20 mouse cellular contexts compared by ENCODE assay signal in genomic region chr11:86934895-86935294, GRCm38 (mm10). TPM values are rescaled to one million over a fixed set of nuclear protein-coding genes. Genes with fewer than 3 reads are reported as not detected.
A peak's percentile ranks its signal among the peaks of the same experiment; 100 is the strongest.
DNase-seq lines count a peak whose midpoint lies in the region; ATAC-seq and TF ChIP-seq lines count a peak whose summit lies in the region.
"Had no signal": no experiment of that assay in that cellular context is flagged by ENCODE, and none has a peak within 500 bp of the region (broad histone marks: within the 10 kb centered on the region; RNA-seq: fewer than 3 reads in every experiment).

No protein-coding gene starts in this region.

- H3K9ac ChIP-seq in heart, embryonic 12.5 days = no peak overlapping the region
- no peak overlapping the region for H3K9ac ChIP-seq in heart, adult 2 months (ENCODE audit: low read depth, low read length)
- no peak overlapping the region for H3K9ac ChIP-seq in liver, adult 2 months (ENCODE audit: low read depth, low read length)
- H3K9ac ChIP-seq: embryonic facial prominence, embryonic 12.5 days; forebrain, embryonic 12.5 days; limb, embryonic 15.5 days; stomach, embryonic 15.5 days had no signal

- ATAC-seq in heart, embryonic 12.5 days (ENCODE audit: insufficient number of reproducible peaks, low FRiP score) = no peak
- ATAC-seq in common myeloid progenitor, adult 5-6 weeks (replicated peaks; ENCODE audit: low read depth, poor library complexity, severe bottlenecking) = 0 out of 2 replicates have a peak, but pooled peaks have one; percentile 8

- H3K4me1 ChIP-seq in heart, embryonic 12.5 days (replicated peaks) = peaks cover 30% of the 10 kb centered on the region
- peaks cover 2% of the 10 kb centered on the region for H3K4me1 ChIP-seq in heart, adult 2 months (ENCODE audit: control insufficient read depth, insufficient read depth, low read length)
- H3K4me1 ChIP-seq in liver, adult 2 months (ENCODE audit: control insufficient read depth, insufficient read depth, low read length) = peaks cover 17% of the 10 kb centered on the region
- H3K4me1 ChIP-seq: embryonic facial prominence, embryonic 12.5 days; limb, embryonic 15.5 days; stomach, embryonic 15.5 days had no signal

- H3K4me2 ChIP-seq in heart, embryonic 12.5 days = no peak overlapping the region
- H3K4me2 ChIP-seq: embryonic facial prominence, embryonic 12.5 days; forebrain, embryonic 12.5 days; limb, embryonic 15.5 days; midbrain, embryonic 11.5 days; stomach, embryonic 15.5 days had no signal

- no peak for TF ChIP-seq EP300 in heart, adult 2 months (IDR thresholded peaks at IDR 0.05; ENCODE audit: insufficient read depth, low read depth, low read length)

- H3K36me3 ChIP-seq in heart, embryonic 12.5 days = peaks cover 6% of the 10 kb centered on the region
- peaks cover 4% of the 10 kb centered on the region for H3K36me3 ChIP-seq in heart, adult 2 months (ENCODE audit: control insufficient read depth, insufficient read depth, low read length)
- H3K36me3 ChIP-seq in liver, adult 2 months (ENCODE audit: control insufficient read depth, insufficient read depth, low read length) = peaks cover 3% of the 10 kb centered on the region; the same call in 1 of the 2 replicates
- H3K36me3 ChIP-seq: embryonic facial prominence, embryonic 12.5 days; forebrain, embryonic 12.5 days; stomach, embryonic 15.5 days had no signal

- H3K4me3 ChIP-seq in heart, embryonic 12.5 days = no peak overlapping the region
- H3K4me3 ChIP-seq in heart, adult 2 months = no peak overlapping the region
- no peak overlapping the region for H3K4me3 ChIP-seq in liver, adult 2 months (ENCODE audit: insufficient read depth, low read depth, low read length)
- H3K4me3 ChIP-seq: embryonic facial prominence, embryonic 12.5 days; forebrain, embryonic 12.5 days; limb, embryonic 15.5 days; stomach, embryonic 15.5 days had no signal

- no peaks in the 10 kb centered on the region for H3K9me3 ChIP-seq in heart, embryonic 12.5 days (replicated peaks)
- H3K9me3 ChIP-seq: embryonic facial prominence, embryonic 12.5 days; forebrain, embryonic 12.5 days; limb, embryonic 15.5 days; stomach, embryonic 15.5 days had no signal

- no peak for TF ChIP-seq CTCF in heart, adult 2 months (IDR thresholded peaks at IDR 0.05)
- no peak for TF ChIP-seq CTCF in liver, adult 2 months (IDR thresholded peaks at IDR 0.05; ENCODE audit: low read depth, low read length)

- WGBS in heart, embryonic 12.5 days = 54% methylated on average over 2 of the region's 2 CpGs
- 82% methylated on average over 2 of the region's 2 CpGs for WGBS in heart, adult 2 months
- 25% methylated on average over 2 of the region's 2 CpGs for WGBS in liver, adult 2 months
- WGBS in large intestine, adult 2 months = 25% methylated on average over 2 of the region's 2 CpGs

- no peak for DNase-seq in heart, adult 2 months
- DNase-seq in liver, adult 2 months (ENCODE audit: extremely low read depth, low read depth, low spot score) = peak; percentile 56
- DNase-seq in liver = no peak
- peak; percentile 52 for DNase-seq in large intestine, adult 2 months (ENCODE audit: low read depth, low spot score)
- DNase-seq in B cell, adult 2 months = no peak
- DNase-seq: cerebellum, adult 11 months; cerebellum, postnatal 14 days; gastrocnemius, postnatal 36 days; kidney, postnatal 36 days; left cerebral cortex, postnatal 4 days; lung, adult 18-20 months; lung, postnatal 10 days; thymus, adult 18-20 months had no signal

- TF ChIP-seq POLR2A in heart, adult 2 months (IDR thresholded peaks at IDR 0.05; ENCODE audit: insufficient read depth, low read depth, low read length) = no peak
- no peak for TF ChIP-seq POLR2A in liver, adult 2 months (IDR thresholded peaks at IDR 0.05; ENCODE audit: extremely low read depth, insufficient read depth, low read length)

- no peaks in the 10 kb centered on the region for H3K79me2 ChIP-seq in heart, adult 2 months (replicated peaks; ENCODE audit: control insufficient read depth, insufficient read depth, low read length)
- no peaks in the 10 kb centered on the region for H3K79me2 ChIP-seq in liver, adult 2 months (ENCODE audit: control insufficient read depth, insufficient read depth, low read length)

- intact Hi-C loops in heart, adult 2 months (cut with DNase I) = no loop called here

- peak overlapping the region; percentile 19; the same call in 1 of the 2 replicates for H3K27ac ChIP-seq in heart, embryonic 12.5 days (ENCODE audit: poor library complexity, severe bottlenecking)
- H3K27ac ChIP-seq in heart, adult 2 months = no peak overlapping the region
- no peak overlapping the region for H3K27ac ChIP-seq in liver, adult 2 months (replicated peaks; ENCODE audit: insufficient read depth, low read depth, low read length)
- H3K27ac ChIP-seq: embryonic facial prominence, embryonic 12.5 days; forebrain, embryonic 12.5 days; limb, embryonic 15.5 days; stomach, embryonic 15.5 days had no signal

- H3K27me3 ChIP-seq in heart, embryonic 12.5 days (replicated peaks) = no peaks in the 10 kb centered on the region
- no peaks in the 10 kb centered on the region for H3K27me3 ChIP-seq in heart, adult 2 months (ENCODE audit: control insufficient read depth, insufficient read depth, low read length)
- no peaks in the 10 kb centered on the region for H3K27me3 ChIP-seq in liver, adult 2 months (ENCODE audit: control insufficient read depth, insufficient read depth, low read length)
- H3K27me3 ChIP-seq: embryonic facial prominence, embryonic 12.5 days; forebrain, embryonic 12.5 days; limb, embryonic 15.5 days; stomach, embryonic 15.5 days had no signal

RNA-seq across cellular contexts. Expression of gene Ypel2, which starts 58.6 kb away (rescaled TPM):
- 24.0 and 25.8 TPM in 2 replicates for polyA plus RNA-seq in heart, embryonic 12.5 days (2016; fragmentation: Nextera tagmentation; extraction: Ambion mirVana)
- 10 to 100 TPM; 11.6 to 26.3 TPM for total RNA-seq in heart, adult 2 months (2021)
- polyA plus RNA-seq in heart, adult 2 months (2012; rRNA removed) = 7.9 and 12.2 TPM in 2 replicates
- 6.2 and 9.7 TPM in 2 replicates for total RNA-seq in liver, adult 2 months (2014; rRNA removed)
- 5.1 and 6.6 TPM in 2 replicates for polyA plus RNA-seq in liver, adult 2 months (2012; rRNA removed)
- 2.4 and 5.3 TPM in 2 replicates for total RNA-seq in common myeloid progenitor, adult 5-6 weeks (2017)
- 5.1 and 8.3 TPM in 2 replicates for polyA plus RNA-seq in large intestine, adult 2 months (2012; rRNA removed)

Comparison
In these comparisons a context has a peak if more than half of its experiments do, and no peak if none do; other contexts are left out.
1. DNase-seq: peak in liver, adult 2 months (single experiment) and large intestine, adult 2 months (single experiment); none in heart, adult 2 months (0 of 2), liver (single experiment) and B cell, adult 2 months (0 of 2).